Mouse (Mus musculus): ENCODE data around the gene Ppm1m.

Gene Ppm1m

GRCm38 (mm10) chr9:106159784-106160301 is 39.7 kb downstream of the Ppm1m start:
- peak; percentile 71 to 86 for DNase-seq (ENCODE audit: low read depth in 1 of 2, low spot score in 2 of 2)

- no peak for DNase-seq (ENCODE audit: low read depth in 1 of 2, low spot score in 2 of 2)
Observed at GRCm38 (mm10) chr9:106159237-106159636, 40.3 kb downstream of the Ppm1m start.

GRCm38 (mm10) chr9:106158037-106158491 is 41.5 kb downstream of the Ppm1m start, which contains the start of gene Glyctk:
TSS of gene Glyctk (minus strand) at chr9:106158138.
- DNase-seq (ENCODE audit: low read depth in 1 of 2, low spot score in 2 of 2): no peak

DNA sequence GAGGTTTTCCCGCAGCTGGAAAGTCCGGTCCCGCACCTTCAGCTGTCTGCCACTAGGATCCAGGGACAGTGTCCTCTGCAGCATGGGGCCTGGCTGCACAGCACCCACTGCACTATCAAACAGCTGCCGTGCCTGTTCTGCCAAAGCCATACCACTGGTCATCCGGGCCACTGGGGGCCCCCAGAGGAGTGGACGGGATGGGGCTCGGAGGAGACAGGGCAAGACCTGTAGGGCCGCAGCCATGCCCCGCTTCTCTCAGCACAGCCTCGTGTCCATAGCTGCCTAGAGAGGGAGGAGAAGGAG is 42.0 kb downstream of the Ppm1m start:
- no peak for DNase-seq (ENCODE audit: low read depth in 1 of 2, low spot score in 2 of 2)

DNA sequence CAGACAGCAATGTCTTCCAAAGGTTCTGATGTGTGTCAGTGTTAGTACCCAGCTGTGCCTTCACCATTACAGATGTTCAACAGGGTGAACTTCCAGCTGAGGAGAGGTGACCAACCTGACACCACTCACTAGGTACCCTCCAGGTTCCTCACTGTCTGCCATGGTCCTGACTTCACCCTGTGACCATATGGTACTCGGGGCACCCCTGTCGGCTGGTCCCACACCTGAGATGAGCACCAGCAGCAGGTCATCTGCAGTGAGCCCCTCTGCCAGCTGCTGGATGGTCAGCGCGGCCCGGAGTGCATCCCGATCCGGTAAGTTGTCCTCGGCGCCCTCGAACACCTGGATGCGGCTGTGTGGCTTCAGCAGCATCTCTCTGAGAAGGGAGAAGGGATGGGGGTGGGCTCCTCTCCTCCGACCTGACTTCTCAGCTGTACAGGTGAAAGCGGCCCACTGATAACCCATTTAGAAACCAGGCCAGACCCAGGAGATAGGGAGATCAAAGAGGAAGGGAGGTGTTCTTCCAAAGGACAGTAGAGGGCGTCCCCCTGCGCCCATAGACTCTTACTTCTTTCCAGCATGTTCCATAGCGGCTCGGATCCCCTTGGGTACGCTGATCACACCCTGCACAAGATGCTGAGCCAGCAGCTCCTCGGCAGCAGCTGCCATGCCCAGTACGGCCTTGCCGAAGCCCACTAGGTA is 42.5 kb downstream of the Ppm1m start:
- DNase-seq (ENCODE audit: low read depth in 1 of 2, low spot score in 2 of 2): no peak

GRCm38 (mm10) chr9:106156419-106156818 is 43.1 kb downstream of the Ppm1m start:
- no peak for DNase-seq (ENCODE audit: low read depth in 1 of 2, low spot score in 2 of 2)

- DNase-seq (ENCODE audit: low read depth in 1 of 2, low spot score in 2 of 2): no peak
Observed at GRCm38 (mm10) chr9:106154106-106154505, 45.4 kb downstream of the Ppm1m start.

- no peak for DNase-seq (ENCODE audit: low read depth in 1 of 2, low spot score in 2 of 2)
Observed at GRCm38 (mm10) chr9:106149399-106149754, 50.2 kb downstream of the Ppm1m start.

GRCm38 (mm10) chr9:106148541-106149398 is 50.8 kb downstream of the Ppm1m start:
- DNase-seq (ENCODE audit: low read depth in 1 of 2, low spot score in 2 of 2): no peak

DNA sequence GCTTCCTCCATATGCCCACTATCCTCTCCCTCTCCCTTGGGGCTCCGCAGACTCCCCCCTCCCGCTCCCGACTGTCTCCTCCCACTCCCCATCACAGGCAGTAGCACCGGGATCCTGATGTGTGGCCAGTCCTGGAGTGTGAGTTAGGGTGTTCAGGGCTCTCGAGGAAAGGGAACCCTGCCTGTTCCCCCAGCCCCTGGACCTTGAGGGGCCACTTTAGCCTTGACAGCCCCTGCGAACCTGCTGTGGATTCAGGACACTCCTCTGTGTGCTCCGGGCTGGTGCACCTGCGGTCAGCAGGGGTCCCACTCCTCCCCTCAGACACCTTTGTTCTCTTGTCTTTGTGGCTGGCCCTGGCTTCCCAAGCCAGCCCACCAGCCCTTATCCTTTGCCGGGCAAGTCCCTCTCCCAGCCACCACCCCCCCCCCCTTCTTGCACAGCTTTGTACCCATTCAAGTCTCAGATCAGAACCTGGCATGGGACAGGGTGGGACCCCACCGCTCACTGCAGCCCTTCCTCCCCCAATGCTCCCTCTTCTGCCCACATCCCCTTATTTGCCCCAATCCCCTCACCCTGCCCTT is 51.6 kb downstream of the Ppm1m start:
- no peak for DNase-seq (ENCODE audit: low read depth in 1 of 2, low spot score in 2 of 2)

GRCm38 (mm10) chr9:106147281-106147680 is 52.3 kb downstream of the Ppm1m start:
- DNase-seq (ENCODE audit: low read depth in 1 of 2, low spot score in 2 of 2): no peak

- no peak for DNase-seq (ENCODE audit: low read depth in 1 of 2, low spot score in 2 of 2)
Observed at GRCm38 (mm10) chr9:106145582-106145981, 54.0 kb downstream of the Ppm1m start.

All from monocyte, adult 2 months (primary cell).